Mouse (Mus musculus): ENCODE data around the gene Rnaseh1. TPM values are rescaled to one million over a fixed set of nuclear protein-coding genes. Genes with fewer than 3 reads are reported as not detected.
A peak's percentile ranks its signal among the peaks of the same experiment; 100 is the strongest.

Gene Rnaseh1
- polyA plus RNA-seq, 1 experiment from 2014 or later: 22.5 TPM

DNA sequence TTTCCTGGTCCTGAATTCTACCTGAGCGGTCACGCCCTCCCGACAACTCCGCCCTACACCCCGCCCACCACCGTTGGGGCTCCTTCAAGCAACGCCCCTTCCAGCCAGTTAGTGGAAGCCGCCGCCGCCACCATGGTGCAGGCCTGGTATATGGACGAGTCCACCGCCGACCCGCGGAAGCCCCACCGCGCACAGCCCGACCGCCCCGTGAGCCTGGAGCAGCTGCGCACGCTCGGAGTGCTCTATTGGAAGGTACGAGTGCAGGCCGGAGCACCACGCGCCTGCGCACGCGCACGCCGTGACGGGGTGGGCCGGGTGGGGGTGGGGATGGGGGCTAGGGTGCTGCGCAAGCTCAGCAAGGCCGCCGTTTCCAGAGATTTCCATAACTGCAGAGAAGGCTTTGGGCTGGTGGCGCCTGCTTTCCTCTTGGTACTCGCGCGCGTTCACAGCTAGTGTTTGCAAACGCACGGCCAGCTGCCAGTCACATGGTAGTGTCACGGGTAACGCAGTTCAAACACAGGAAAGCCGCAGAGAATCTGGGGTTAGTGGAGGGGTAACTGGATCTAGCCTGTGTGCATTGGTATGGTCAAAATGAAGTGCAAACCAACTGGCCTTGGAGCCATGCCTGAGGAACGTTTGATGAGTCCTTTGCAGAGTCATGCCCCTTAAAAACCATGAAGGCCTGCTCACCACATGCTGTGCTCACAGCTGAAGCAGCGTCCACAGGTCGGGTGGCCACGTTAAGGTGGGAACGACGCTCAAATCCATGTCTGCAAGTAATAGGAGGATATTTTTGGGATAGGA lies 25.9 kb downstream of the Rnaseh1 start, which contains the start of gene Adi1:
Gene Adi1 (plus strand): TSS at position 111 of the 804 bp plus-strand sequence.
- no peaks in the 10 kb centered on the region for H3K9me3 ChIP-seq
- H3K4me1 ChIP-seq (replicated peaks): peaks cover 15% of the 10 kb centered on the region
- H3K4me3 ChIP-seq: peak within 1 kb of the TSS; percentile 51
- ATAC-seq (ENCODE audit: low FRiP score): peak; percentile 98
- no peaks in the 10 kb centered on the region for H3K27me3 ChIP-seq
- peaks cover 6% of the 10 kb centered on the region; the same call in 1 of the 2 replicates for H3K36me3 ChIP-seq
- WGBS: 3% methylated on average over 53 of the region's 53 CpGs
- peak within 1 kb of the TSS; percentile 60 for H3K4me2 ChIP-seq
- peak within 1 kb of the TSS; percentile 95 for H3K27ac ChIP-seq
- peak within 1 kb of the TSS; percentile 77 for H3K9ac ChIP-seq

DNA sequence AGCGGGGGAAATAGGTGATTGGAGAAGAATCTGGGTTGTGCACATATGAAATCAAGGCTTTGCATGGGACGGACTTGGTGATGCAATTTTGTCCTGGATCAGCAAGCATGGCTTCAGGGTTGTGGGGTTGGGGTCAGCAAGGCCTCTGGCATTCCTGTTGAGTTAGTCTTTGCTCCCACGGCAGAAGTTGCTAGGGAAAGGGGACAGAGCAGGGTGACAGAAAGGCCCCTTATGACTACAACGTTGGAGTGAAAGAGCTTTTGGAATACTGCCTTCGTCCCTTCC lies 26.5 kb downstream of the Rnaseh1 start:
- Histone ChIP-seq H3K9ac (peak overlapping the region; percentile 77), H3K4me3 (peak overlapping the region; percentile 51), H3K27me3 (no peaks in the 10 kb centered on the region), H3K9me3 (no peaks in the 10 kb centered on the region), H3K36me3 (peaks cover 6% of the 10 kb centered on the region; the same call in 1 of the 2 replicates), H3K4me2 (peak overlapping the region; percentile 60), H3K4me1 (replicated peaks) (peaks cover 15% of the 10 kb centered on the region), H3K27ac (peak overlapping the region; percentile 95)
- 70% methylated on average over 5 of the region's 5 CpGs for WGBS
- 0 out of 2 replicates have a peak, but pooled peaks have one; percentile 1 for ATAC-seq (ENCODE audit: low FRiP score)

DNA sequence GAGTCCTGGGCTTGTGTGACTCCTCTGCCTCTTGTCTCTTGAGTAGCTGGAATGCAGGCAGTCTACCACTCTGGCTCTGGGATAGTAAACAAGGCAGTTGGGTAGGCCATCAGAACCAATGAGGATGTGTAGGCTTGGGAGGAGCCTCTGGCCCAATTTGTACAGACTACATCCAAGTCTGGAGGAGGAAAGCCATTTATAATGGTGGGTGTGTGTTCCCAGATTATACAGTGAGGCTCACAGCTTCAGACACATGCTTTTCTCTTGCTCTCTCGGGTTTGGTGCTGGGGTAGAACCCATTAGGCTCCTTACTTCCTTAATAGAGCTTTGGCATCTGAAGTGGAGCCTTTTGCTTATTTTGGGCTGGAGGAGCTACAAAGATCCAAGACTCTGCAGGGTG lies 35.3 kb downstream of the Rnaseh1 start:
- Histone ChIP-seq H3K9ac (no peak overlapping the region), H3K4me2 (no peak overlapping the region), H3K36me3 (peaks cover 22% of the 10 kb centered on the region), H3K4me3 (no peak overlapping the region), H3K27ac (no peak overlapping the region), H3K4me1 (replicated peaks) (peaks cover 9% of the 10 kb centered on the region), H3K27me3 (no peaks in the 10 kb centered on the region), H3K9me3 (no peaks in the 10 kb centered on the region)
- ATAC-seq (ENCODE audit: low FRiP score): no peak
- 84% methylated on average over 1 of the region's 1 CpGs for WGBS

DNA sequence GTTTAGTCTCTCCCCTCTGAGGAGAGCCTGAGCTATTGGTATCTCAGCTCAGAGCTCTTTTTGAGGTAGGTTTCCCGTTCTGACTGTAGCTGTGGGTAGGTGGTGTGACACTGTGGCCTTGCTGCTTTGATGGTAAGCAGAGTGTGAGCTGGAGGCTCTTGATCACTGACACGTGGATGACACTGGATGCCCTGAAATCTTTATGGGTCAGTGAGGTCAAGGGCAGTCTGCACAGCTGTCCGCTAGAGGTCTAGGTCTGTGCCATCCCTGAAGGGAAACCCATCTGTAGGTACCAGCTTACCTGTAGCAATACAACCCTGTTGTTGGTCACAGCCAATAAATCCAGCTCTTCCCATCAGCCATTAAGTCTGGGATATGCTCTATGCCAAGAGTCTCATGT lies 36.4 kb downstream of the Rnaseh1 start:
- H3K27me3 ChIP-seq: no peaks in the 10 kb centered on the region
- 0 out of 2 replicates have a peak, but pooled peaks have one; percentile 2 for ATAC-seq (ENCODE audit: low FRiP score)
- peaks cover 33% of the 10 kb centered on the region for H3K36me3 ChIP-seq
- no peak overlapping the region for H3K9ac ChIP-seq
- H3K4me3 ChIP-seq: no peak overlapping the region
- 74% methylated on average over 3 of the region's 3 CpGs for WGBS
- H3K4me2 ChIP-seq: no peak overlapping the region
- no peaks in the 10 kb centered on the region for H3K9me3 ChIP-seq
- H3K4me1 ChIP-seq (replicated peaks): peaks cover 9% of the 10 kb centered on the region
- peak overlapping the region; percentile 60; the same call in 1 of the 2 replicates for H3K27ac ChIP-seq

DNA sequence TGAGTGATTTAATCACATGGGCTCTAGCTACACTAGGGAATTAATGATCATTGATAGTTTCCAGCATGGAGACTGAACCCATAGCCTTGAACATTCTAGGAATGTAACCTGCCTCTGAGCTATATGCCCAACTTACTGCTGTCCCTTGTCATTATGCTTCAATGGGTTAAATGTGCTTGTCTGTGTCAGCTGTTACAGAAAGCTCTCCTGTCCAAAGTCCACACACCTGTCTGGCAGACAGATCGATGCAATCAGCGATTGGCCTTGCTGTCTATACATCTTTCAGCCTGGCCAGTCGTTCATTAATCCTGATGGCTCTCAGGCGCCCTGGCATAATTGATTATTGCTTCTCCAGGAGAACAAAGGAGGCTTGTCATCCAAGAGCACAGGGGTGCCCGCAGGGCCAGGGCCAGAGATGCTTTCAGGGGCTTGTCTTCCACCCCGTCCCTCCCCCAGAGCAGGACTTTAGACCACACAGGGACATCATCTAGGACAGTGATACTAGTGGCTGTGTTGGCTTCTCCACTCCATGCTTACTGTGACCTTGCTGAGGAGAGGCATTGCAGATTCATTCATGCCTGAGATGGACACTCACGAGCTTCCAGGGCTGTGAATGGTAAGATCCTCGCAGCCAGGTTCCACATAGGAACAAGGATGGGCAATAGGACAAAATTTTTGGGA lies 36.9 kb downstream of the Rnaseh1 start:
- Histone ChIP-seq H3K9ac (peak overlapping the region; percentile 8; the same call in 1 of the 2 replicates), H3K36me3 (peaks cover 38% of the 10 kb centered on the region), H3K27ac (peak overlapping the region; percentile 60), H3K9me3 (no peaks in the 10 kb centered on the region), H3K4me3 (no peak overlapping the region), H3K4me1 (replicated peaks) (peaks cover 9% of the 10 kb centered on the region), H3K27me3 (no peaks in the 10 kb centered on the region), H3K4me2 (no peak overlapping the region)
- ATAC-seq (ENCODE audit: low FRiP score): peak; percentile 43
- 42% methylated on average over 8 of the region's 8 CpGs for WGBS

DNA sequence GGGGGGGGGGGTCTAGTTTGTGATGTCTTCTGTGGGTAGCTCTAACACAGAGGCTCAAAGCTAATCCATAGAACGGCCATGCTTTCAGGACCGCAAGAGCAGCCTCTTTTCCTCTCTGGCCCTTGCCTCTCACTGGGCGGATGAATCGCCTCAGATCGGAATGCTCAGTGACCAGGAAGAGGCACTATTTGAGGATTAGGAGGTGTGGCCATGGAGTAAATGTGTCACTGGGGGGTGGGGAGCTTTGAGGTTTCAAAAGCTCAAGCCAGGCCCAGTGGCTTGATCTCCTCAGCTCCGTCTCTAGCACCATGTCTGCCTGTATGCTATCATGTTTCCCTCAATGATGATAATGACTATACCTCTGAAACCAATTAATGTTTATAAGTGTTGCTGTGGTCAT lies 39.6 kb downstream of the Rnaseh1 start:
- WGBS: 87% methylated on average over 6 of the region's 6 CpGs
- Histone ChIP-seq H3K4me3 (no peak overlapping the region), H3K9me3 (no peaks in the 10 kb centered on the region), H3K27ac (no peak overlapping the region), H3K36me3 (peaks cover 50% of the 10 kb centered on the region), H3K4me2 (no peak overlapping the region), H3K9ac (no peak overlapping the region), H3K4me1 (replicated peaks) (peaks cover 9% of the 10 kb centered on the region), H3K27me3 (no peaks in the 10 kb centered on the region)
- no peak for ATAC-seq (ENCODE audit: low FRiP score)

DNA sequence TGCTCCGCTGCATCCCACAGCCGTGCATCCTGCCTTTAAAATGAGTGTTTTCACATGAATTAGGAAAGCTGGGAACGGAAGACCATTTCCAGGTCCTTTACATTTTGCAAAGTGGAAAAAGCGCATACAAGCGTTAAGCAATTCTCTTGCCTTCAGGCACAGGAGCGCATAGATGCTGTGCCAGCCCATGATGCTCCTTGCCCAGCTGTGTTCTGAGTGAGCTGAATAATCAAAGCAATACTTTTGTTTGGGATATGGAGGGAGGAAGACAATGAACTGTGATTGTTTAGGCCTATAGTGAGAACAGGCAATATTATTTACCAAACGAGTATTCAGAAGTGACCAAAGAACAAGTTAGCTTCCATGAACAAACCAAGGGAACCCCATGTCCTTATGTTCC lies 41.3 kb downstream of the Rnaseh1 start:
- H3K4me1 ChIP-seq (replicated peaks): peaks cover 9% of the 10 kb centered on the region
- no peak overlapping the region for H3K27ac ChIP-seq
- H3K27me3 ChIP-seq: no peaks in the 10 kb centered on the region
- 95% methylated on average over 7 of the region's 7 CpGs for WGBS
- no peaks in the 10 kb centered on the region for H3K9me3 ChIP-seq
- ATAC-seq (ENCODE audit: low FRiP score): no peak
- H3K4me2 ChIP-seq: no peak overlapping the region
- peaks cover 66% of the 10 kb centered on the region for H3K36me3 ChIP-seq
- H3K4me3 ChIP-seq: no peak overlapping the region
- H3K9ac ChIP-seq: no peak overlapping the region

DNA sequence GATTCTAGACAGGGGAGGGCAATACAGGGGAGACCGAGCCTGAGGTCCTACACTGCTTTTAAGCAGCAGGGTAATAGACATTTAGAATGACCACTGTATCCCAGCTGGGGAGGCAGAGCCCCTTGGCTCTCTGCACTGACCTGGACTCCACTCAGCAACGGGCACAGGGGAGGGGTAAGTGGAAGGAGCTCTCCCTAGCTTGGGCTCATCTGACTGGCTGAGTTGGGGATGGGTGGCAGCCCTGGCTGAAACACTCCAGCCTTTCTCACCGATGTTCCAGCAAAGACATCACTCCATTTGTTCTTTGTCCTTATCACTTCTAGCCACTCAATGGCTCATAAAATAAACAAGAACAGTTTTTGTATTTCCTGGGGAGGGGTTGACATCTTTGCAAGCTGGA lies 44.3 kb downstream of the Rnaseh1 start:
- Histone ChIP-seq H3K9me3 (no peaks in the 10 kb centered on the region), H3K36me3 (peaks cover 70% of the 10 kb centered on the region), H3K27me3 (no peaks in the 10 kb centered on the region), H3K4me2 (no peak overlapping the region), H3K9ac (no peak overlapping the region), H3K27ac (no peak overlapping the region), H3K4me3 (no peak overlapping the region), H3K4me1 (replicated peaks) (peaks cover 3% of the 10 kb centered on the region; the same call in 1 of the 2 replicates)
- WGBS: 87% methylated on average over 3 of the region's 3 CpGs
- ATAC-seq (ENCODE audit: low FRiP score): no peak

DNA sequence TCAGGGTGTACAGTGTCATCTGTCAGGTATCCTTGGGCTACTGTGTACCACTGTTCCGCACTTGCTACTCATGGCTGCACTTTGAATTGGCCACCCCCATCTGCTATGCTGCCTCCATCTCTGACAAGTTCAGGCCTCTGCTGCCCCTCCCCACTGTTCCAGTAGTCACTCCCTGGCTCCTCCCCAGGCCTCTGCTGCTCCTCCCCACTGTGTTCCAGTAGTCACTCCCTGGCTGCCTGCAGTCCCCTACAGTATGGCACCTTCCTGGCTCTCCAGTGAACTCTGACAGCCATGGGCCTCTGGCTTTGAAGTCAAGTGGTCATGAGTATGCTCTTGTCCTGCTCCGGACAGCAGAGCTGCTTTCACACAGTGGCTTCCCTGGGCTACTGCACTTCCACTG lies 44.8 kb downstream of the Rnaseh1 start:
- Histone ChIP-seq H3K36me3 (peaks cover 66% of the 10 kb centered on the region), H3K9ac (no peak overlapping the region), H3K4me3 (no peak overlapping the region), H3K4me2 (no peak overlapping the region), H3K4me1 (replicated peaks) (peaks cover 7% of the 10 kb centered on the region), H3K27ac (no peak overlapping the region), H3K27me3 (no peaks in the 10 kb centered on the region), H3K9me3 (no peaks in the 10 kb centered on the region)
- WGBS: 72% methylated on average over 2 of the region's 2 CpGs
- no peak for ATAC-seq (ENCODE audit: low FRiP score)

DNA sequence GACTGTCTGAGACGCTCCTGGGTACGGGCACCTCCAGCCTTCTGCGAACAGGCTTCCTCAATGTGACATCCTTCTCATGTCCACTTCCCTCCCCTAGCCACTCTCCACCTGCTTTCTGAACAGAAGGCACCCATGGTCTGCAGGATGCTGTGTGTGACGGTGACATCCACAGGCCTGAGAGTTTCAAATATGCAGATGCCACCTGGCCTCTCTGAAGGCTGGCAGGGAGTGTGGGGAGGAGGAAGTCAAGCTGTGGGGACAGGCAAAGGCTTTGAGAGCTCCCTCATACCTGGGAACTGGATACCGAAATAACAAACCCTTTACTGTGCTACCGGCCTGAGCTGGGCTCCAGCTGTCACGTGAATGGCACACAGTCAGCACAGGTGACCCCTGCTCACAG lies 45.4 kb downstream of the Rnaseh1 start:
- Histone ChIP-seq H3K27me3 (no peaks in the 10 kb centered on the region), H3K9me3 (no peaks in the 10 kb centered on the region), H3K4me1 (replicated peaks) (peaks cover 11% of the 10 kb centered on the region), H3K4me3 (no peak overlapping the region), H3K27ac (no peak overlapping the region), H3K9ac (no peak overlapping the region; the same call in 1 of the 2 replicates), H3K4me2 (no peak overlapping the region), H3K36me3 (peaks cover 60% of the 10 kb centered on the region)
- WGBS: 90% methylated on average over 7 of the region's 7 CpGs
- no peak for ATAC-seq (ENCODE audit: low FRiP score)

DNA sequence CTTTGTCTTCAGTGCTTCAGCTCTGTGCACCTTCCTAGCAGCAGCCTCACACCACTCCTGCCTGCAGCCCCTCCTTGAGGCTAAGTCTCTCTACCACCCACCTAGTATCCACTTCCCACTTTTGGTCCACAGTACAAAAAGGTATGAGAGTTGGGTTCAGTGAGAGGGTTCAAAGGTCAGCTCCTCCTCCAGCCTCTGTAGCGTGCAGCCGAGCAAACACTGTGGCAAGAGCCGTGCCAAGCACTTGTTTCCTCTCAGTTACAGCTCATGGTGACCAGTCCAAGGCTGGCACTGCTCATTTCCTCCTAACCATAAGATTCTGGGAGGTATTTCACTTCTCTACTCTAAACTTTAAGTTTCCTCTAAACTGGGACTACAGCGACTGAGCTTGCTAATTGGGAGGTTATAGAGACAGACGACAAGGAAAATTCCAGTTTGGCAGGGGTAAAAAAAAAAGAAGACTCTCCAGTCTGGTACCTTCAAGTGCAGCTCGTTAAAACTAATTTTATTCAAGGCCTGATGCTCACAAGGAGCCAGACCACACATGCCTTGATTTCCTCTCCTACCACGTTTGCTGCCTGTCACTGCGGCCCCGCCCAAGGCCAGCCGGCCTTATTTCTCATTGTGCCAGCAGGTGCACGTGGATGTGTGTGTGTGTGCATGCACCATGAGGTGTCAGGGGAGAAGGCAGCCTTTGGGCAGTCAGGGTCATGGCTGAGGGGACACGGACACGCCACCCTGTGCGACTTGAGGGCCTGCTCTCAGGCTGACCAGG lies 48.6 kb downstream of the Rnaseh1 start:
- ATAC-seq (ENCODE audit: low FRiP score): no peak
- Histone ChIP-seq H3K27ac (no peak overlapping the region; the same call in 1 of the 2 replicates), H3K9me3 (no peaks in the 10 kb centered on the region), H3K4me2 (no peak overlapping the region), H3K27me3 (no peaks in the 10 kb centered on the region), H3K36me3 (peaks cover 34% of the 10 kb centered on the region), H3K4me1 (replicated peaks) (peaks cover 32% of the 10 kb centered on the region), H3K4me3 (no peak overlapping the region), H3K9ac (no peak overlapping the region)
- WGBS: 69% methylated on average over 14 of the region's 14 CpGs

DNA sequence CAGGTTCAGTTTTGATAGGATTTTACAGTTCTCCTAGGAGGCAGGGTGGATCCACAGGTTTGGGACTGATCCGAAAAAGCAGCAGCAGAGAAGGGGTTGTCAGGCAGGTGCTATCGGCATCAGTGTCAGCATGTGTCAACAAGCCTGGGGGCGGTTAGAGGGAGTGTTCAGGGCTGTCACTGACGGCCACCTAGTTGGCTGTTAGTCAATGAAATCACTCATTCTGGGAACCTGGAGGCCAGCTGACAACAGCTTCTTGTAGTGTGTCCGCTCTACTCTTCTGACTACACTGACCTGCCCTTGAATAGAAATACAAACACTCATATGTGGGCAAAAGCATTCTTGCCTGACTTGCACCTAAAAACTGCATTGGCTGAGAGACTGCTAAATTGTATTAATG lies 49.7 kb downstream of the Rnaseh1 start:
- H3K9me3 ChIP-seq: no peaks in the 10 kb centered on the region
- peaks cover 28% of the 10 kb centered on the region for H3K36me3 ChIP-seq
- H3K4me3 ChIP-seq: no peak overlapping the region
- no peak overlapping the region for H3K4me2 ChIP-seq
- peak overlapping the region; percentile 58; the same call in 1 of the 2 replicates for H3K9ac ChIP-seq
- no peak for ATAC-seq (ENCODE audit: low FRiP score)
- H3K4me1 ChIP-seq (replicated peaks): peaks cover 33% of the 10 kb centered on the region
- 66% methylated on average over 5 of the region's 5 CpGs for WGBS
- H3K27ac ChIP-seq: peak overlapping the region; percentile 75
- H3K27me3 ChIP-seq: no peaks in the 10 kb centered on the region
